Mouse (Mus musculus): ENCODE results near the gene Otud4. TPM values are rescaled to one million over a fixed set of nuclear protein-coding genes. Genes with fewer than 3 reads are reported as not detected.
"Not testable (repeated sequence)": the region's sequence is repeated elsewhere in the genome, so short reads cannot be mapped to it uniquely, and the experiment has no call there.

Gene Otud4
- polyA plus RNA-seq, 1 experiment: 20.9 TPM

DNA sequence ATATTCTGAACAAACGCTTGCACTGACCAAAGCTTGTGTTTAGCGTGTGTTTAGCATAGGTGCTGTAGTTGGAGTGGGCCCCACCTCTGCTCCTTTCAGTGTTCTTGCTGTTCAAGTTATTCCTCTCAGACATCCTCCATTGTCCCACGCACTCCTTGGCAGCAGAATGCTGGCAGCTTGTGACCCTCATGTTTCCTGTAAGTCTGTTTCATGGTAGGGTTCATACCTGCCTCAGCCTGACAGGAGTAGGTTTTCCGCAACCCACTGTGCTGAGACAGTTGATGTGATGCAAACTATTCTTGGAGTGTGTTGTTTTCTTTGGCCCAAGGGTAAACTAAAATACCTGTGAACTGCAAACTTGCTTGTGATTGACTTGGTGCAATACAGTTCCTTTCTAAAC, 37.0 kb downstream of the Otud4 start:
- no peak for TF ChIP-seq POLR2A (IDR thresholded peaks at IDR 0.05; ENCODE audit: low read depth, low read length)
- TF ChIP-seq CTCF (IDR thresholded peaks at IDR 0.05; ENCODE audit: extremely low read depth, insufficient read depth, insufficient read length, insufficient replicate concordance): no peak
- H3K27me3 ChIP-seq (ENCODE audit: control insufficient read depth, insufficient read depth, low read length): no peaks in the 10 kb centered on the region; the same call in 1 of the 2 replicates
- 93% methylated on average over 4 of the region's 4 CpGs for WGBS
- H3K27ac ChIP-seq (ENCODE audit: insufficient read depth, low read length): no peak overlapping the region
- DNase-seq (ENCODE audit: low read depth in 1 of 2, low spot score in 2 of 2): no peak
- H3K36me3 ChIP-seq (ENCODE audit: control insufficient read depth, insufficient read depth, low read length): peaks cover 14% of the 10 kb centered on the region
- no peak overlapping the region for H3K4me3 ChIP-seq (ENCODE audit: extremely low read depth, insufficient read depth, insufficient read length)
- no peaks in the 10 kb centered on the region; the same call in 1 of the 2 replicates for H3K4me1 ChIP-seq (ENCODE audit: control insufficient read depth, insufficient read depth, insufficient read length)

GRCm38 (mm10) chr8:79679005-79679404, 39.6 kb downstream of the Otud4 start:
- H3K4me3 ChIP-seq (ENCODE audit: extremely low read depth, insufficient read depth, insufficient read length): no peak overlapping the region
- no peak for DNase-seq (ENCODE audit: low read depth in 1 of 2, low spot score in 2 of 2)
- no peaks in the 10 kb centered on the region; the same call in 1 of the 2 replicates for H3K4me1 ChIP-seq (ENCODE audit: control insufficient read depth, insufficient read depth, insufficient read length)
- H3K36me3 ChIP-seq (ENCODE audit: control insufficient read depth, insufficient read depth, low read length): peaks cover 4% of the 10 kb centered on the region; the same call in 1 of the 2 replicates
- no peak overlapping the region for H3K27ac ChIP-seq (ENCODE audit: insufficient read depth, low read length)
- H3K27me3 ChIP-seq (ENCODE audit: control insufficient read depth, insufficient read depth, low read length): no peaks in the 10 kb centered on the region; the same call in 1 of the 2 replicates
- 37% methylated on average over 5 of the region's 5 CpGs for WGBS
- TF ChIP-seq CTCF (IDR thresholded peaks at IDR 0.05; ENCODE audit: extremely low read depth, insufficient read depth, insufficient read length, insufficient replicate concordance) (no peak), POLR2A (IDR thresholded peaks at IDR 0.05; ENCODE audit: low read depth, low read length) (no peak)

DNA sequence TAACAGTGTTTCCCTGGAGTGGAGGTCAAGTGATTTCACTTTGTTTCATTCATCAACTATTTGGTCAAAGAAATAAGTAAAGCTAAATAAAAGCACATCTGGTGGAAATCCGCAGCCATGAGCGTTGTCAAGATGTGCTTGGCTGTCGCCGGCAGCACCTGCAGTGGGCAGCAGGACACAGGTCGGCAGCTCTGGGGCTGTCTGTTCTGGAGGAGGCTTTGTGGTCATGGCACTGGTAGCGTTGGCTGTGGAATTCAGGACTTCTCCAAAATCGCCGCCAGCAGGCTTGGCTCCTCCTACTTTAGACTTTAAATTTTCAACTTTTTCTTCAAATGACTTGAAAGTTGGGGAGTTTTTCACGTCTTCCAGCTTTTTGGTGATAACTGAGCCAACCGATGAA, 40.7 kb downstream of the Otud4 start:
- DNase-seq (ENCODE audit: low read depth in 1 of 2, low spot score in 2 of 2); H3K27ac ChIP-seq (ENCODE audit: insufficient read depth, low read length); H3K27me3 ChIP-seq (ENCODE audit: control insufficient read depth, insufficient read depth, low read length); H3K4me1 ChIP-seq (ENCODE audit: control insufficient read depth, insufficient read depth, insufficient read length); H3K36me3 ChIP-seq (ENCODE audit: control insufficient read depth, insufficient read depth, low read length): not testable (repeated sequence)
- peak overlapping the region; percentile 64; the same call in 1 of the 2 replicates for H3K4me3 ChIP-seq (ENCODE audit: extremely low read depth, insufficient read depth, insufficient read length)
- WGBS: 31% methylated on average over 10 of the region's 10 CpGs

DNA sequence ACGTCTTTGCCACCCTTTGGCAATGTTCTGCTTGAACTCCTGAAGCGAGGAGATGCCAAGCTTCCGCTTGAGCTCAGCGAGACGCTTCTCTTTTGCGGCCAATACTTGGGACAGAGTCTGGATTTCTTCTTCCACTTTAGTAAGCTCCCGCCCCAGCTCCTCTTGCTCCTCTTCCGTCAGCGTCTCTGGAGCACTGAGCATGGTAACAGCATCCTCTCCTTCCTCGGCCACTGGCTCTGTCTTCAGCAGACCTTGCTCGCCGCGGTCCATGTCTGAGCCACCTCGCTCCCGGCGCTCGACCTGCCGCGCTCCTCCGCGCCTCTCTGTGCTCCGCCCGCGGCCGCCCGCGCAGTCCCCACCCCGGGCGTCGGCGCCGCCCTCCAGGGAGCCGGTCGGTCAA, 41.1 kb downstream of the Otud4 start:
- no peak for TF ChIP-seq CTCF (IDR thresholded peaks at IDR 0.05; ENCODE audit: extremely low read depth, insufficient read depth, insufficient read length, insufficient replicate concordance)
- TF ChIP-seq POLR2A (IDR thresholded peaks at IDR 0.05; ENCODE audit: low read depth, low read length): no peak
- no peak for DNase-seq (ENCODE audit: low read depth in 1 of 2, low spot score in 2 of 2)
- Histone ChIP-seq H3K36me3 (ENCODE audit: control insufficient read depth, insufficient read depth, low read length) (peaks cover 9% of the 10 kb centered on the region; the same call in 1 of the 2 replicates), H3K27me3 (ENCODE audit: control insufficient read depth, insufficient read depth, low read length) (no peaks in the 10 kb centered on the region; the same call in 1 of the 2 replicates), H3K27ac (ENCODE audit: insufficient read depth, low read length) (no peak overlapping the region), H3K4me1 (ENCODE audit: control insufficient read depth, insufficient read depth, insufficient read length) (no peaks in the 10 kb centered on the region; the same call in 1 of the 2 replicates), H3K4me3 (ENCODE audit: extremely low read depth, insufficient read depth, insufficient read length) (peak overlapping the region; percentile 64)
- 15% methylated on average over 33 of the region's 34 CpGs for WGBS

- H3K4me3 ChIP-seq (ENCODE audit: extremely low read depth, insufficient read depth, insufficient read length): no peak overlapping the region
- no peaks in the 10 kb centered on the region; the same call in 1 of the 2 replicates for H3K27me3 ChIP-seq (ENCODE audit: control insufficient read depth, insufficient read depth, low read length)
- peaks cover 10% of the 10 kb centered on the region; the same call in 1 of the 2 replicates for H3K36me3 ChIP-seq (ENCODE audit: control insufficient read depth, insufficient read depth, low read length)
These were observed 41.5 kb downstream of the Otud4 start for GRCm38 (mm10) chr8:79680965-79681364.

DNA sequence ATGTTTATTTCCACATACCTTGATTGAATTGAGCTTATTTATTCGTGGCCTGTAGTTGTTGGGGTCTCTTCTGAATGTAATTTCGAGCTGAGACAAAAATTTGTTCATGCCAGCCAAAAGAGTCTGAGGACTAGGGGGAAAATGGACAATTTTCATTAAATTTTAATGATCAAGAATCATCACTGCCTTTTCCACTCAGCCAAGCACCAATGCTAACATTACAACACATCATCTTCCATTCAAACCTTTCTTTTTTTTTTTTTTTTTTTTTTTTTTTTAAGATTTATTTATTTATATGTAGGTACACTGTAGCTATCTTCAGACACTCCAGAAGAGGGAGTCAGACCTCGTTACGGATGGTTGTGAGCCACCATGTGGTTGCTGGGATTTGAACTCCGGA, 46.5 kb downstream of the Otud4 start:
- DNase-seq (ENCODE audit: low read depth in 1 of 2, low spot score in 2 of 2); H3K27ac ChIP-seq (ENCODE audit: insufficient read depth, low read length); H3K4me1 ChIP-seq (ENCODE audit: control insufficient read depth, insufficient read depth, insufficient read length); H3K4me3 ChIP-seq (ENCODE audit: extremely low read depth, insufficient read depth, insufficient read length); H3K27me3 ChIP-seq (ENCODE audit: control insufficient read depth, insufficient read depth, low read length): not testable (repeated sequence)
- 96% methylated on average over 5 of the region's 5 CpGs for WGBS
- peaks cover 25% of the 10 kb centered on the region for H3K36me3 ChIP-seq (ENCODE audit: control insufficient read depth, insufficient read depth, low read length)

More at GRCm38 (mm10) chr8:79680965-79681364, 41.5 kb downstream of the Otud4 start:
- no peak overlapping the region for H3K27ac ChIP-seq (ENCODE audit: insufficient read depth, low read length)
- DNase-seq (ENCODE audit: low read depth in 1 of 2, low spot score in 2 of 2): no peak
- WGBS: 52% methylated on average over 2 of the region's 2 CpGs
- no peaks in the 10 kb centered on the region; the same call in 1 of the 2 replicates for H3K4me1 ChIP-seq (ENCODE audit: control insufficient read depth, insufficient read depth, insufficient read length)
- no peak for TF ChIP-seq CTCF (IDR thresholded peaks at IDR 0.05; ENCODE audit: extremely low read depth, insufficient read depth, insufficient read length, insufficient replicate concordance)
- TF ChIP-seq POLR2A (IDR thresholded peaks at IDR 0.05; ENCODE audit: low read depth, low read length): no peak

DNA sequence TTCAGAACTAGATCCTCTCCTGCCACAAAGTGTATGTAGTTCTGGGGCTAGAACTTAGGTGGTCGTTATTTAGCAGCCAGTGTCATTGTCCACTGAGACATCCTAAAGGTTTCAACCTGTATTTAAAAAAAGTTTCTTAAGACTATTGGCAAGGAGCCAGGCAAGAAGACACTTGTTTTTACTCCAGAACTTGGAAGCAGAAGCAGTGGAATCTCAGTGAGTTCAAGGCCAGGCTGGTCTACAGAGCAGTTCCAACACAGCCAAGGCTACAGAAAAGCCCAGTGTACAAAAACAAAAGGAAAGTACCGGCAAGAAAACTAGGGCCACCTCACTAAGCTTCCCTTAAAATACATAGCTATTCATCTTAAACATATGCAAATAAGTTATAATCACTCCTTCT, 53.1 kb downstream of the Otud4 start:
- TF ChIP-seq POLR2A (IDR thresholded peaks at IDR 0.05; ENCODE audit: low read depth, low read length) (no peak), CTCF (IDR thresholded peaks at IDR 0.05; ENCODE audit: extremely low read depth, insufficient read depth, insufficient read length, insufficient replicate concordance) (no peak)
- Histone ChIP-seq H3K27me3 (ENCODE audit: control insufficient read depth, insufficient read depth, low read length) (no peaks in the 10 kb centered on the region), H3K27ac (ENCODE audit: insufficient read depth, low read length) (no peak overlapping the region), H3K4me1 (ENCODE audit: control insufficient read depth, insufficient read depth, insufficient read length) (no peaks in the 10 kb centered on the region), H3K4me3 (ENCODE audit: extremely low read depth, insufficient read depth, insufficient read length) (no peak overlapping the region), H3K36me3 (ENCODE audit: control insufficient read depth, insufficient read depth, low read length) (peaks cover 20% of the 10 kb centered on the region)
- no peak for DNase-seq (ENCODE audit: low read depth in 1 of 2, low spot score in 2 of 2)
- WGBS: 82% methylated on average over 2 of the region's 2 CpGs

All from spleen, adult 2 months (tissue).